ENCODE assay signal across 8 mouse cellular contexts in genomic region chr7:25333596-25334307, GRCm38 (mm10). TPM values are rescaled to one million over a fixed set of nuclear protein-coding genes. Genes with fewer than 3 reads are reported as not detected.
DNase-seq lines count a peak whose midpoint lies in the region; ATAC-seq and TF ChIP-seq lines count a peak whose summit lies in the region.

No protein-coding gene starts in this region.

- ATAC-seq in CD4-positive, CD25-positive, alpha-beta regulatory T cell, adult 4 months: no peak

- intact Hi-C loops in left cerebral cortex, postnatal 14 days (cut with DNase I): no loop called here

- peak; percentile 88 for DNase-seq in CD4-positive, CD25-positive, alpha-beta regulatory T cell, adult 2 months (ENCODE audit: low read depth, low spot score)
- DNase-seq in gastrocnemius, postnatal 10 days: peak; percentile 78
- DNase-seq in induced T-regulatory cell, adult 2 months (ENCODE audit: low read depth): peak; percentile 81
- peak; percentile 70 to 84 for DNase-seq in left cerebral cortex, postnatal 14 days (ENCODE audit: low spot score in 2 of 2)
- DNase-seq in mesoderm, embryonic 11.5 days (ENCODE audit: low read depth, low spot score): peak; percentile 82
- DNase-seq in spleen, adult 12 weeks (ENCODE audit: low spot score): peak; percentile 59

- no peak overlapping the region for H3K4me3 ChIP-seq in cortical plate, adult 2 months (ENCODE audit: insufficient read depth, low read length)

- no peaks in the 10 kb centered on the region for H3K4me1 ChIP-seq in cortical plate, adult 2 months (ENCODE audit: control insufficient read depth, insufficient read depth, low read length)

- TF ChIP-seq POLR2A in cortical plate, adult 2 months (IDR thresholded peaks at IDR 0.05; ENCODE audit: extremely low read depth, insufficient read depth, low read length): no peak

- peak; percentile 71 for TF ChIP-seq CTCF in cortical plate, adult 2 months (IDR thresholded peaks at IDR 0.05; ENCODE audit: extremely low read depth, insufficient read depth, low read length)

- no peak overlapping the region for H3K27ac ChIP-seq in cortical plate, adult 2 months (ENCODE audit: insufficient read depth, low read length)

RNA-seq across cellular contexts. Expression of gene Megf8, which starts 16.8 kb away (rescaled TPM):
- polyA plus RNA-seq in CD4-positive, CD25-positive, alpha-beta regulatory T cell, adult 4 months (2017; shearing (Covaris generic)): under 1 TPM; 0.10 to 0.11 TPM
- 69.3 and 75.7 TPM in 2 replicates for polyA plus RNA-seq in cortical plate, adult 2 months (2012; rRNA removed)
- 10 to 100 TPM; 24.0 to 27.2 TPM for total RNA-seq in gastrocnemius, postnatal 10 days (2021)
- 10 to 100 TPM; 97.4 to 97.8 TPM for total RNA-seq in left cerebral cortex, postnatal 14 days (2021)

RNA-seq across cellular contexts. Expression of gene Tmem145, which starts 27.8 kb away (rescaled TPM):
- polyA plus RNA-seq in CD4-positive, CD25-positive, alpha-beta regulatory T cell, adult 4 months (2017; shearing (Covaris generic)): not detected
- polyA plus RNA-seq in cortical plate, adult 2 months (2012; rRNA removed): 116 and 129 TPM in 2 replicates
- not detected for total RNA-seq in gastrocnemius, postnatal 10 days (2021)
- 10 to 100 TPM; 70.9 to 76.8 TPM for total RNA-seq in left cerebral cortex, postnatal 14 days (2021)

RNA-seq across cellular contexts. Expression of gene Prr19, which starts 32.5 kb away (rescaled TPM):
- not detected for polyA plus RNA-seq in CD4-positive, CD25-positive, alpha-beta regulatory T cell, adult 4 months (2017; shearing (Covaris generic))
- 0.08 and 0.13 TPM in 2 replicates for polyA plus RNA-seq in cortical plate, adult 2 months (2012; rRNA removed)
- not detected for total RNA-seq in gastrocnemius, postnatal 10 days (2021)
- total RNA-seq in left cerebral cortex, postnatal 14 days (2021): under 1 TPM in 1 of 2 experiments, not detected in 1; 0.29 TPM

RNA-seq across cellular contexts. Expression of gene Cnfn, which starts 35.8 kb away (rescaled TPM):
- not detected for polyA plus RNA-seq in CD4-positive, CD25-positive, alpha-beta regulatory T cell, adult 4 months (2017; shearing (Covaris generic))
- not detected in 2 replicates for polyA plus RNA-seq in cortical plate, adult 2 months (2012; rRNA removed)
- not detected for total RNA-seq in gastrocnemius, postnatal 10 days (2021)
- total RNA-seq in left cerebral cortex, postnatal 14 days (2021): not detected

RNA-seq across cellular contexts. Expression of gene Pafah1b3, which starts 36.0 kb away (rescaled TPM):
- 10 to 100 TPM; 23.6 to 42.6 TPM for polyA plus RNA-seq in CD4-positive, CD25-positive, alpha-beta regulatory T cell, adult 4 months (2017; shearing (Covaris generic))
- 20.5 and 24.5 TPM in 2 replicates for polyA plus RNA-seq in cortical plate, adult 2 months (2012; rRNA removed)
- 10 to 100 TPM in 1 of 2 experiments, 1 to 10 TPM in 1; 7.5 to 12.3 TPM for total RNA-seq in gastrocnemius, postnatal 10 days (2021)
- 10 to 100 TPM; 25.2 to 32.2 TPM for total RNA-seq in left cerebral cortex, postnatal 14 days (2021)

Comparison
In these comparisons a context has a peak if more than half of its experiments do, and no peak if none do; other contexts are left out.
1. RNA of gene Tmem145, which starts 27.8 kb away (total RNA-seq): 70.9 to 76.8 TPM in left cerebral cortex, postnatal 14 days; not detected in gastrocnemius, postnatal 10 days; every median in the first group is over 10 times any median in the second.
2. Peak in every context shown above with its lines, with median percentiles within 50 percentile points of each other: DNase-seq.